Mouse (Mus musculus) embryonic facial prominence, embryonic 10.5 days (tissue): ENCODE results near the gene H2-Ob. TPM values are rescaled to one million over a fixed set of nuclear protein-coding genes. Genes with fewer than 3 reads are reported as not detected.
"Not testable (repeated sequence)": the region's sequence is repeated elsewhere in the genome, so short reads cannot be mapped to it uniquely, and the experiment has no call there.

Experiments used
- DNase-seq: peaks from one replicate; pipeline ENCODE4 v3.0.0-alpha.2; 2017; ENCODE audit warnings: low spot score
- H3K27ac ChIP-seq: fragments of 300-500 bp; sonication (generic); replicated peaks from 2 replicates; pipeline ENCODE4 v1.5.1; 2016; ENCODE audit warnings: mild to moderate bottlenecking
- H3K27me3 ChIP-seq: fragments of 300-500 bp; sonication (generic); replicated peaks from 2 replicates; pipeline ENCODE4 v1.6.1; 2016; ENCODE audit warnings: low read depth, mild to moderate bottlenecking; ENCODE audit not compliant: poor library complexity, severe bottlenecking
- H3K36me3 ChIP-seq: fragments of 300-500 bp; sonication (generic); replicated peaks from 2 replicates; pipeline ENCODE4 v1.6.1; 2016; ENCODE audit warnings: mild to moderate bottlenecking, moderate library complexity
- H3K4me1 ChIP-seq: fragments of 300-500 bp; sonication (generic); 2 replicates; pipeline ENCODE4 v1.6.1; 2016
- H3K4me3 ChIP-seq: fragments of 300-500 bp; sonication (generic); 2 replicates; pipeline ENCODE4 v1.5.1; 2016; ENCODE audit warnings: mild to moderate bottlenecking, moderate library complexity
- H3K9me3 ChIP-seq: fragments of 300-500 bp; sonication (generic); 2 replicates; pipeline ENCODE4 v1.6.1; 2016; ENCODE audit warnings: mild to moderate bottlenecking
- WGBS: fragments of 180-500 bp; shearing (Covaris S2); methylation state at CpG from one replicate; pipeline ENCODE4 v1.1.7; 2016; 5-methylcytosine and 5-hydroxymethylcytosine counted together
- polyA plus RNA-seq: library from polyadenylated mRNA; unstranded; fragments of >200 nt; fragmentation: Nextera tagmentation; extraction: Ambion mirVana; gene quantifications from 2 replicates; pipeline ENCODE4 v1.2.1, GENCODE M21; 2016

The H2-Ob gene
- polyA plus RNA-seq, 1 experiment from 2014 or later: not detected

GRCm38 (mm10) chr17:34232021-34232420, 6.7 kb upstream of the H2-Ob start:
- not testable (repeated sequence) for H3K4me3 ChIP-seq, H3K9me3 ChIP-seq, H3K36me3 ChIP-seq, DNase-seq, H3K4me1 ChIP-seq, H3K27ac ChIP-seq, H3K27me3 ChIP-seq
- WGBS: 79% methylated on average over 7 of the region's 7 CpGs

- Histone ChIP-seq H3K4me3 (no peak overlapping the region), H3K4me1 (no peaks in the 10 kb centered on the region), H3K36me3 (no peaks in the 10 kb centered on the region), H3K9me3 (no peaks in the 10 kb centered on the region), H3K27ac (no peak overlapping the region), H3K27me3 (no peaks in the 10 kb centered on the region)
- 47% methylated on average over 9 of the region's 9 CpGs for WGBS
- peak; percentile 53 for DNase-seq
These were observed 3.8 kb upstream of the H2-Ob start for GRCm38 (mm10) chr17:34234926-34235325.

- Histone ChIP-seq H3K9me3 (0 out of 2 replicates have a peak, but pooled peaks cover 2% of the 10 kb centered on the region), H3K4me3 (no peak overlapping the region), H3K4me1 (no peaks in the 10 kb centered on the region), H3K36me3 (no peaks in the 10 kb centered on the region), H3K27me3 (no peaks in the 10 kb centered on the region), H3K27ac (no peak overlapping the region)
- no peak for DNase-seq
- 90% methylated on average over 5 of the region's 5 CpGs for WGBS
These were observed 2.0 kb upstream of the H2-Ob start for GRCm38 (mm10) chr17:34236691-34237090.

GRCm38 (mm10) chr17:34237741-34238140, 962 bp upstream of the H2-Ob start:
- H3K36me3 ChIP-seq: no peaks in the 10 kb centered on the region
- 0 out of 2 replicates have a peak, but pooled peaks cover 5% of the 10 kb centered on the region for H3K9me3 ChIP-seq
- H3K4me1 ChIP-seq: no peaks in the 10 kb centered on the region
- H3K27ac ChIP-seq: no peak overlapping the region
- no peaks in the 10 kb centered on the region for H3K27me3 ChIP-seq
- WGBS: 79% methylated on average over 3 of the region's 3 CpGs
- H3K4me3 ChIP-seq: no peak overlapping the region
- DNase-seq: no peak

GRCm38 (mm10) chr17:34239601-34240041, 918 bp downstream of the H2-Ob start:
- Histone ChIP-seq H3K27ac (no peak overlapping the region), H3K36me3 (no peaks in the 10 kb centered on the region)

GRCm38 (mm10) chr17:34240366-34240765, 1.7 kb downstream of the H2-Ob start:
- Histone ChIP-seq H3K36me3 (no peaks in the 10 kb centered on the region), H3K9me3 (0 out of 2 replicates have a peak, but pooled peaks cover 5% of the 10 kb centered on the region), H3K4me3 (no peak overlapping the region), H3K27me3 (no peaks in the 10 kb centered on the region), H3K27ac (no peak overlapping the region), H3K4me1 (no peaks in the 10 kb centered on the region)
- no peak for DNase-seq
- 69% methylated on average over 3 of the region's 3 CpGs for WGBS

More at GRCm38 (mm10) chr17:34239601-34240041, 918 bp downstream of the H2-Ob start:
- no peak for DNase-seq
- Histone ChIP-seq H3K4me3 (no peak overlapping the region), H3K9me3 (0 out of 2 replicates have a peak, but pooled peaks cover 5% of the 10 kb centered on the region), H3K27me3 (no peaks in the 10 kb centered on the region), H3K4me1 (no peaks in the 10 kb centered on the region)
- 78% methylated on average over 10 of the region's 10 CpGs for WGBS

- Histone ChIP-seq H3K9me3 (0 out of 2 replicates have a peak, but pooled peaks cover 5% of the 10 kb centered on the region), H3K4me1 (no peaks in the 10 kb centered on the region), H3K27ac (no peak overlapping the region), H3K4me3 (no peak overlapping the region), H3K36me3 (no peaks in the 10 kb centered on the region), H3K27me3 (no peaks in the 10 kb centered on the region)
- WGBS: 82% methylated on average over 6 of the region's 6 CpGs
- no peak for DNase-seq
These were observed 2.2 kb downstream of the H2-Ob start for GRCm38 (mm10) chr17:34240916-34241315.

- Histone ChIP-seq H3K4me3 (no peak overlapping the region), H3K9me3 (0 out of 2 replicates have a peak, but pooled peaks cover 5% of the 10 kb centered on the region), H3K4me1 (no peaks in the 10 kb centered on the region), H3K27me3 (no peaks in the 10 kb centered on the region), H3K36me3 (no peaks in the 10 kb centered on the region), H3K27ac (no peak overlapping the region)
- no peak for DNase-seq
- 74% methylated on average over 4 of the region's 4 CpGs for WGBS
These were observed 6.0 kb downstream of the H2-Ob start for GRCm38 (mm10) chr17:34244656-34245055.

- Histone ChIP-seq H3K4me1 (no peaks in the 10 kb centered on the region), H3K27ac (no peak overlapping the region), H3K9me3 (no peaks in the 10 kb centered on the region), H3K4me3 (no peak overlapping the region), H3K36me3 (no peaks in the 10 kb centered on the region), H3K27me3 (no peaks in the 10 kb centered on the region)
- no peak for DNase-seq
- WGBS: 84% methylated on average over 3 of the region's 3 CpGs
These were observed 8.3 kb downstream of the H2-Ob start for GRCm38 (mm10) chr17:34247047-34247446.

GRCm38 (mm10) chr17:34248764-34249163, 10.1 kb downstream of the H2-Ob start:
- Histone ChIP-seq H3K36me3 (no peaks in the 10 kb centered on the region), H3K9me3 (no peaks in the 10 kb centered on the region), H3K4me1 (no peaks in the 10 kb centered on the region), H3K27ac (no peak overlapping the region), H3K27me3 (no peaks in the 10 kb centered on the region), H3K4me3 (no peak overlapping the region)
- DNase-seq: no peak
- WGBS: 67% methylated on average over 2 of the region's 2 CpGs

- WGBS: 47% methylated on average over 3 of the region's 3 CpGs
- DNase-seq: no peak
These were observed 10.7 kb downstream of the H2-Ob start for GRCm38 (mm10) chr17:34249361-34249760.

GRCm38 (mm10) chr17:34249878-34250277, 11.2 kb downstream of the H2-Ob start:
- WGBS: 20% methylated on average over 4 of the region's 4 CpGs
- DNase-seq: peak; percentile 50
- H3K36me3 ChIP-seq: no peaks in the 10 kb centered on the region
- no peaks in the 10 kb centered on the region for H3K9me3 ChIP-seq
- H3K4me1 ChIP-seq: no peaks in the 10 kb centered on the region
- H3K4me3 ChIP-seq: no peak overlapping the region
- H3K27ac ChIP-seq: no peak overlapping the region
- H3K27me3 ChIP-seq: no peaks in the 10 kb centered on the region

More at GRCm38 (mm10) chr17:34249361-34249760, 10.7 kb downstream of the H2-Ob start:
- Histone ChIP-seq H3K4me3 (no peak overlapping the region), H3K4me1 (no peaks in the 10 kb centered on the region), H3K36me3 (no peaks in the 10 kb centered on the region), H3K27ac (no peak overlapping the region), H3K27me3 (no peaks in the 10 kb centered on the region), H3K9me3 (no peaks in the 10 kb centered on the region)

GRCm38 (mm10) chr17:34251666-34252065, 13.0 kb downstream of the H2-Ob start:
- Histone ChIP-seq H3K27me3 (no peaks in the 10 kb centered on the region), H3K27ac (no peak overlapping the region), H3K4me1 (no peaks in the 10 kb centered on the region), H3K4me3 (no peak overlapping the region), H3K36me3 (no peaks in the 10 kb centered on the region), H3K9me3 (no peaks in the 10 kb centered on the region)
- WGBS: 43% methylated on average over 4 of the region's 4 CpGs
- DNase-seq: no peak
